Mouse (Mus musculus) lung, postnatal 0 days (tissue): ENCODE results near the gene Phgr1. TPM values are rescaled to one million over a fixed set of nuclear protein-coding genes. Genes with fewer than 3 reads are reported as not detected.

Experiments
- ATAC-seq: fragments of 200-750 bp; cut with Nextera tagmentation; 2 replicates; pipeline ENCODE4 v1.8.0; 2017; ENCODE audit warnings: moderate library complexity
- DNase-seq: peaks from one replicate; pipeline ENCODE4 v3.0.0-alpha.2; 2016; ENCODE audit warnings: low spot score
- H3K27ac ChIP-seq: fragments of 300-500 bp; sonication (generic); 2 replicates; pipeline ENCODE4 v1.5.1; 2014; ENCODE audit warnings: antibody characterized with exemption, mild to moderate bottlenecking, low read length, mixed read lengths
- H3K27me3 ChIP-seq: fragments of 300-500 bp; sonication (generic); replicated peaks from 2 replicates; pipeline ENCODE4 v1.6.1; 2014; ENCODE audit warnings: low read length, mixed read lengths; ENCODE audit not compliant: insufficient read depth
- H3K36me3 ChIP-seq: fragments of 300-500 bp; sonication (generic); 2 replicates; pipeline ENCODE4 v1.6.1; 2014; ENCODE audit warnings: low read length, mixed read lengths; ENCODE audit not compliant: insufficient read depth
- H3K4me1 ChIP-seq: fragments of 300-500 bp; sonication (generic); 2 replicates; pipeline ENCODE4 v1.6.1; 2014; ENCODE audit warnings: antibody characterized with exemption, low read depth, low read length, mixed read lengths; ENCODE audit not compliant: insufficient read depth
- H3K4me2 ChIP-seq: fragments of 300-500 bp; sonication (generic); replicated peaks from 2 replicates; pipeline ENCODE4 v1.6.1; 2014; ENCODE audit warnings: low read depth, mild to moderate bottlenecking, low read length, moderate library complexity, mixed read lengths
- H3K4me3 ChIP-seq: fragments of 300-500 bp; sonication (generic); 2 replicates; pipeline ENCODE4 v1.5.1; 2014; ENCODE audit warnings: low read depth, low read length
- H3K9ac ChIP-seq: fragments of 300-500 bp; sonication (generic); replicated peaks from 2 replicates; pipeline ENCODE4 v1.6.1; 2014; ENCODE audit warnings: low read depth, mild to moderate bottlenecking
- H3K9me3 ChIP-seq: fragments of 300-500 bp; sonication (generic); 2 replicates; pipeline ENCODE4 v1.6.1; 2016; ENCODE audit warnings: low read length, mixed read lengths
- CTCF ChIP-seq: IDR thresholded peaks from 2 replicates; pipeline ENCODE4 v1.5.1; 2016; ENCODE audit warnings: antibody characterized with exemption, mild to moderate bottlenecking
- EP300 ChIP-seq: IDR thresholded peaks from 2 replicates; pipeline ENCODE4 v1.6.1; 2016; ENCODE audit warnings: antibody characterized with exemption, mild to moderate bottlenecking, control low read depth
- WGBS: fragments of 180-500 bp; shearing (Covaris S2); extraction: QIAGEN DNeasy Blood & Tissue Kit; methylation state at CpG from one replicate; pipeline ENCODE4 v1.1.7; 2014; 5-methylcytosine and 5-hydroxymethylcytosine counted together
- polyA plus RNA-seq: library from polyadenylated mRNA; unstranded; fragments of >200 nt; fragmentation: Nextera tagmentation; extraction: Ambion mirVana; gene quantifications from 2 replicates; pipeline ENCODE4 v1.2.1, GENCODE M21; 2015

Phgr1 gene
- polyA plus RNA-seq, 1 experiment from 2014 or later = 13.6 TPM

GRCm38 (mm10) chr2:118762784-118763148 is 9.8 kb upstream of the Phgr1 start:
- Histone ChIP-seq H3K9me3 (no peaks in the 10 kb centered on the region), H3K27ac (peak overlapping the region; percentile 98), H3K9ac (no peak overlapping the region), H3K36me3 (no peaks in the 10 kb centered on the region), H3K4me1 (peaks cover 34% of the 10 kb centered on the region), H3K4me3 (no peak overlapping the region), H3K27me3 (no peaks in the 10 kb centered on the region), H3K4me2 (peak overlapping the region; percentile 32)
- no peak for DNase-seq
- ATAC-seq = peak; percentile 23
- WGBS = 6% methylated on average over 10 of the region's 10 CpGs
- no peak for TF ChIP-seq EP300
- TF ChIP-seq CTCF = no peak; the same call in 1 of the 2 replicates

GRCm38 (mm10) chr2:118763469-118763868 is 9.1 kb upstream of the Phgr1 start:
- Histone ChIP-seq H3K9ac (no peak overlapping the region), H3K4me3 (no peak overlapping the region), H3K27ac (peak overlapping the region; percentile 98), H3K4me1 (peaks cover 34% of the 10 kb centered on the region), H3K9me3 (no peaks in the 10 kb centered on the region), H3K4me2 (no peak overlapping the region), H3K36me3 (no peaks in the 10 kb centered on the region), H3K27me3 (no peaks in the 10 kb centered on the region)
- ATAC-seq (peak; percentile 53), DNase-seq (peak; percentile 83)
- 50% methylated on average over 6 of the region's 7 CpGs for WGBS
- TF ChIP-seq CTCF (no peak), EP300 (peak; percentile 92)

GRCm38 (mm10) chr2:118764094-118764831 is 8.3 kb upstream of the Phgr1 start:
- TF ChIP-seq EP300 (0 out of 2 replicates have a peak, but pooled peaks have one; percentile 20), CTCF (peak; percentile 74)
- WGBS = 23% methylated on average over 11 of the region's 11 CpGs
- H3K4me3 ChIP-seq = no peak overlapping the region
- 0 out of 2 replicates have a peak overlapping the region, but pooled peaks have one; percentile 5 for H3K4me2 ChIP-seq
- H3K27me3 ChIP-seq = no peaks in the 10 kb centered on the region
- peak overlapping the region; percentile 66 for H3K27ac ChIP-seq
- DNase-seq = peak; percentile 70
- no peaks in the 10 kb centered on the region for H3K36me3 ChIP-seq
- H3K9ac ChIP-seq = no peak overlapping the region
- H3K4me1 ChIP-seq = peaks cover 34% of the 10 kb centered on the region
- ATAC-seq = no peak
- H3K9me3 ChIP-seq = no peaks in the 10 kb centered on the region

GRCm38 (mm10) chr2:118764875-118765274 is 7.7 kb upstream of the Phgr1 start:
- DNase-seq = no peak
- H3K4me1 ChIP-seq = peaks cover 34% of the 10 kb centered on the region
- no peak overlapping the region for H3K9ac ChIP-seq
- no peak for TF ChIP-seq EP300
- TF ChIP-seq CTCF = no peak
- no peak overlapping the region for H3K27ac ChIP-seq
- no peaks in the 10 kb centered on the region for H3K27me3 ChIP-seq
- no peak for ATAC-seq
- H3K36me3 ChIP-seq = no peaks in the 10 kb centered on the region
- no peak overlapping the region for H3K4me2 ChIP-seq
- no peak overlapping the region for H3K4me3 ChIP-seq
- 87% methylated on average over 5 of the region's 5 CpGs for WGBS
- H3K9me3 ChIP-seq = no peaks in the 10 kb centered on the region

GRCm38 (mm10) chr2:118766041-118767033 is 6.2 kb upstream of the Phgr1 start:
- WGBS = 52% methylated on average over 10 of the region's 10 CpGs

GRCm38 (mm10) chr2:118774536-118774935 is 2.0 kb downstream of the Phgr1 start:
- Histone ChIP-seq H3K36me3 (no peaks in the 10 kb centered on the region), H3K9ac (no peak overlapping the region), H3K27ac (no peak overlapping the region), H3K27me3 (no peaks in the 10 kb centered on the region), H3K4me2 (no peak overlapping the region), H3K4me1 (peaks cover 18% of the 10 kb centered on the region; the same call in 1 of the 2 replicates), H3K4me3 (no peak overlapping the region), H3K9me3 (no peaks in the 10 kb centered on the region)
- DNase-seq = no peak
- WGBS = 48% methylated on average over 2 of the region's 2 CpGs
- TF ChIP-seq CTCF = no peak
- TF ChIP-seq EP300 = no peak
- no peak for ATAC-seq

More at GRCm38 (mm10) chr2:118766041-118767033, 6.2 kb upstream of the Phgr1 start:
- Histone ChIP-seq H3K4me2 (no peak overlapping the region), H3K27ac (peak overlapping the region; percentile 26; the same call in 1 of the 2 replicates), H3K36me3 (no peaks in the 10 kb centered on the region), H3K4me1 (peaks cover 31% of the 10 kb centered on the region), H3K27me3 (no peaks in the 10 kb centered on the region), H3K9me3 (no peaks in the 10 kb centered on the region), H3K4me3 (no peak overlapping the region), H3K9ac (no peak overlapping the region)
- peak; percentile 50 for TF ChIP-seq CTCF
- TF ChIP-seq EP300 = peak; percentile 66; the same call in 1 of the 2 replicates
- DNase-seq = no peak
- ATAC-seq = peak; percentile 11
